Mouse (Mus musculus) bone marrow macrophage, adult 2 months (primary cell): ENCODE measurements at regions not wholly inside any gene's neighbourhood (a gene's known extent, or its start where the extent isn't known, plus 50 kb on each side); places are given as distances from the start of the nearest gene placed in this dataset.

Experiments
- CTCF ChIP-seq: IDR thresholded peaks from 2 replicates; pipeline ENCODE4 v1.5.1; 2012; ENCODE audit warnings: low read depth, mild to moderate bottlenecking, low read length, moderate library complexity
- POLR2A ChIP-seq: IDR thresholded peaks from 2 replicates; pipeline ENCODE4 v1.6.1; 2012; ENCODE audit warnings: mild to moderate bottlenecking, low read depth, low read length, borderline replicate concordance

DNA sequence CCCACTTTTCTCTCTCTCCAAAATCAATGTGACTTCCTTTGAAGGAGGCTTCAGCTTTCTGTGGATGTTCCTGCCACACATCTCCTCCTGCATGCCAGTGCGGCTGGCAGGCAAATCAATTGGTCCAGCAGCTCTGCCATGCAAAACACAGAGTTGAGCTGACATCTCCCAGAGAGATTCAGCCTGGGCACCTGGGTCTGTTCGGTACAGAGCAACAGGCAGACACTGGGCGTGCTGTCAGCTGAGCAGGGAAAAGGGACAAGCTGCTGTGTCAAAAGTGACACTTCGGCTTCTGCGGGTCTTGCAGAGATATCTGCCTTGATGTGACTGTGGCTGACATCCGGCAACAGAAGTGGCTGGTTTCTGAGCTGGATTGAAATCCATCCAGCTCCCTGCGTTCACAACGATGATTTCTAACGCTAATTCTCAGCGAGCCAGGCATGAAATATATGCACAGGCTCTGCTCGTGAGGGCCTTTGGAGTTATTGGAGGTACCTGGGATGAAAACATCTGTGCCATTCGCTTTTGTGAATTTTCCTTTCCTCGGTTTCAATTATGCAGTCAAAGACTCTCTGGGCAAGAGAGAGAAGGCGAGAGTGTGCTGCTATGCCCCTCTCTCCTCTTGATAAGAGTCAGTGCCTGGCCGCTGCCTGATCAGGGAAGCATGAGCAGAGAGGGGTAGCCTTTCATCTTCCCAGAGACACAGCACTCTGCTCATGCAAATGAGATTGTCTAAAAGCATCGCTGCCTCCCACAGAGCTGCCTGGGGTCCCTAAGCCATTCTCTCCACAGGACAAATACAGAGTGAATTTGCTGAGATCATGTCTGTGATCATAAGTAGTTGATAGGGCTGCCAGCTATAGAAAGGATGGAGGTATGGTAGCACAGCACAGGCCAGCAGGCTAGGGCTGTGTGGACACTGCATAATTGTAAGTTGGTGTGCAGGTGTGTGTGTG, 295.4 kb upstream of the Myt1l start:
- TF ChIP-seq CTCF (no peak), POLR2A (no peak)
